Comparison of ENCODE assay signal across 19 mouse cellular contexts in genomic region chr15:21130660-21131059, GRCm38 (mm10).
DNase-seq lines count a peak whose midpoint lies in the region; ATAC-seq and TF ChIP-seq lines count a peak whose summit lies in the region.
"Had no signal": no experiment of that assay in that cellular context is flagged by ENCODE, and none has a peak within 500 bp of the region (broad histone marks: within the 10 kb centered on the region; RNA-seq: fewer than 3 reads in every experiment).

No protein-coding gene starts in this region.

- H3K9ac ChIP-seq in midbrain, embryonic 14.5 days (replicated peaks; ENCODE audit: low read length) = no peak overlapping the region
- H3K9ac ChIP-seq in midbrain, embryonic 15.5 days = no peak overlapping the region
- no peak overlapping the region for H3K9ac ChIP-seq in forebrain, postnatal 0 days
- no peak overlapping the region for H3K9ac ChIP-seq in neural tube, embryonic 14.5 days (replicated peaks; ENCODE audit: low read depth, low read length)
- H3K9ac ChIP-seq: limb, embryonic 15.5 days; liver, postnatal 0 days; midbrain, embryonic 12.5 days had no signal

- H3K4me3 ChIP-seq in midbrain, embryonic 14.5 days (replicated peaks; ENCODE audit: low read depth, low read length) = no peak overlapping the region
- no peak overlapping the region for H3K4me3 ChIP-seq in midbrain, embryonic 15.5 days
- H3K4me3 ChIP-seq in forebrain, postnatal 0 days (ENCODE audit: low read depth, low read length) = no peak overlapping the region
- H3K4me3 ChIP-seq in neural tube, embryonic 14.5 days (ENCODE audit: low read depth, low read length) = no peak overlapping the region
- H3K4me3 ChIP-seq in thymus, adult 2 months (ENCODE audit: control insufficient read depth, insufficient read depth, low read length) = no peak overlapping the region
- H3K4me3 ChIP-seq: erythroblast, embryonic 14.5 days; layer of hippocampus, adult 2 months; left cerebral cortex, adult 2 months; limb, embryonic 15.5 days; midbrain, embryonic 12.5 days had no signal

- DNase-seq in cerebellum, adult 9-10 months = no peak
- peak; percentile 21 for DNase-seq in midbrain, embryonic 14.5 days
- peak; percentile 17 for DNase-seq in forebrain, postnatal 0 days
- no peak for DNase-seq in right cerebral cortex, postnatal 25 days
- no peak for DNase-seq in thymus, adult 2 months
- DNase-seq: adrenal gland, postnatal 14 days; heart, adult 18-20 months; liver, postnatal 0 days; thymus, postnatal 36 days had no signal

- ATAC-seq in cerebellum, adult (ENCODE audit: insufficient number of reproducible peaks, low FRiP score, low TSS enrichment) = 0 out of 2 replicates have a peak, but pooled peaks have one; percentile 49
- no peak; the same call in 1 of the 2 replicates for ATAC-seq in midbrain, embryonic 14.5 days (ENCODE audit: low FRiP score, low TSS enrichment)
- no peak for ATAC-seq in midbrain, embryonic 15.5 days (replicated peaks)
- peak; percentile 74 for ATAC-seq in forebrain, postnatal 0 days
- ATAC-seq in neural tube, embryonic 14.5 days (ENCODE audit: low read depth) = peak; percentile 85; the same call in 1 of the 2 replicates
- ATAC-seq: intestine, embryonic 16.5 days; liver, postnatal 0 days had no signal

- no peaks in the 10 kb centered on the region for H3K27me3 ChIP-seq in midbrain, embryonic 14.5 days (ENCODE audit: control insufficient read depth, insufficient read depth, low read length)
- no peaks in the 10 kb centered on the region for H3K27me3 ChIP-seq in midbrain, embryonic 15.5 days (replicated peaks)
- no peaks in the 10 kb centered on the region for H3K27me3 ChIP-seq in forebrain, postnatal 0 days (ENCODE audit: insufficient read depth, low read length)
- H3K27me3 ChIP-seq in neural tube, embryonic 14.5 days (ENCODE audit: control insufficient read depth, insufficient read depth, low read length) = no peaks in the 10 kb centered on the region
- no peaks in the 10 kb centered on the region for H3K27me3 ChIP-seq in thymus, adult 2 months (ENCODE audit: control insufficient read depth, insufficient read depth, low read length)
- H3K27me3 ChIP-seq: limb, embryonic 15.5 days; midbrain, embryonic 12.5 days had no signal

- H3K36me3 ChIP-seq in midbrain, embryonic 14.5 days (ENCODE audit: control insufficient read depth, insufficient read depth, low read length) = no peaks in the 10 kb centered on the region
- no peaks in the 10 kb centered on the region for H3K36me3 ChIP-seq in midbrain, embryonic 15.5 days (replicated peaks)
- no peaks in the 10 kb centered on the region for H3K36me3 ChIP-seq in forebrain, postnatal 0 days (ENCODE audit: insufficient read depth)
- H3K36me3 ChIP-seq in neural tube, embryonic 14.5 days (ENCODE audit: control insufficient read depth, insufficient read depth, low read length) = no peaks in the 10 kb centered on the region
- H3K36me3 ChIP-seq in thymus, adult 2 months (ENCODE audit: control insufficient read depth, insufficient read depth, low read length) = no peaks in the 10 kb centered on the region
- H3K36me3 ChIP-seq: limb, embryonic 15.5 days; midbrain, embryonic 12.5 days had no signal

- TF ChIP-seq POLR2A in thymus, adult 2 months (IDR thresholded peaks at IDR 0.05; ENCODE audit: control insufficient read depth, extremely low read depth, insufficient read depth, low read length, poor library complexity) = no peak

- H3K9me3 ChIP-seq in midbrain, embryonic 14.5 days (ENCODE audit: control insufficient read depth, low read length) = no peaks in the 10 kb centered on the region
- H3K9me3 ChIP-seq in midbrain, embryonic 15.5 days = no peaks in the 10 kb centered on the region
- H3K9me3 ChIP-seq in forebrain, postnatal 0 days (ENCODE audit: low read length) = no peaks in the 10 kb centered on the region
- no peaks in the 10 kb centered on the region for H3K9me3 ChIP-seq in neural tube, embryonic 14.5 days (ENCODE audit: control insufficient read depth, low read length)
- H3K9me3 ChIP-seq: limb, embryonic 15.5 days; midbrain, embryonic 12.5 days had no signal

- no peak overlapping the region for H3K4me2 ChIP-seq in midbrain, embryonic 14.5 days (ENCODE audit: low read length)
- H3K4me2 ChIP-seq in midbrain, embryonic 15.5 days = no peak overlapping the region
- H3K4me2 ChIP-seq in forebrain, postnatal 0 days (ENCODE audit: low read depth) = no peak overlapping the region
- no peak overlapping the region for H3K4me2 ChIP-seq in neural tube, embryonic 14.5 days (ENCODE audit: low read depth, low read length)
- H3K4me2 ChIP-seq: limb, embryonic 15.5 days; midbrain, embryonic 12.5 days had no signal

- no peaks in the 10 kb centered on the region for H3K4me1 ChIP-seq in midbrain, embryonic 14.5 days (ENCODE audit: control insufficient read depth, insufficient read depth, low read length)
- H3K4me1 ChIP-seq in midbrain, embryonic 15.5 days = no peaks in the 10 kb centered on the region
- no peaks in the 10 kb centered on the region for H3K4me1 ChIP-seq in forebrain, postnatal 0 days (ENCODE audit: insufficient read depth)
- H3K4me1 ChIP-seq in neural tube, embryonic 14.5 days (ENCODE audit: control insufficient read depth, insufficient read depth, low read length) = no peaks in the 10 kb centered on the region
- no peaks in the 10 kb centered on the region for H3K4me1 ChIP-seq in thymus, adult 2 months (replicated peaks; ENCODE audit: control insufficient read depth, insufficient read depth, low read length)
- H3K4me1 ChIP-seq: limb, embryonic 15.5 days; midbrain, embryonic 12.5 days had no signal

- no peak overlapping the region for H3K27ac ChIP-seq in midbrain, embryonic 14.5 days (replicated peaks; ENCODE audit: low read depth, low read length)
- no peak overlapping the region for H3K27ac ChIP-seq in midbrain, embryonic 15.5 days
- H3K27ac ChIP-seq in forebrain, postnatal 0 days (ENCODE audit: low read depth, low read length) = no peak overlapping the region
- no peak overlapping the region for H3K27ac ChIP-seq in neural tube, embryonic 14.5 days (ENCODE audit: low read depth, low read length)
- H3K27ac ChIP-seq in thymus, adult 2 months (ENCODE audit: control insufficient read depth, insufficient read depth, low read length) = no peak overlapping the region
- H3K27ac ChIP-seq: kidney, postnatal 0 days; layer of hippocampus, adult 2 months; left cerebral cortex, adult 2 months; limb, embryonic 15.5 days; midbrain, embryonic 12.5 days had no signal

- no peak for TF ChIP-seq CTCF in forebrain, postnatal 0 days (IDR thresholded peaks at IDR 0.05; ENCODE audit: low read depth)
- TF ChIP-seq CTCF in thymus, adult 2 months (IDR thresholded peaks at IDR 0.05; ENCODE audit: borderline replicate concordance, control insufficient read depth, extremely low read depth, insufficient read depth, low read length, poor library complexity) = no peak

Comparison
In these comparisons a context has a peak if more than half of its experiments do, and no peak if none do; other contexts are left out.
1. ATAC-seq: peak in cerebellum, adult (single experiment), forebrain, postnatal 0 days (single experiment) and neural tube, embryonic 14.5 days (single experiment); none in midbrain, embryonic 14.5 days (single experiment) and midbrain, embryonic 15.5 days (single experiment).
2. DNase-seq: peak in midbrain, embryonic 14.5 days (single experiment) and forebrain, postnatal 0 days (single experiment); none in cerebellum, adult 9-10 months (single experiment), right cerebral cortex, postnatal 25 days (single experiment) and thymus, adult 2 months (single experiment).